Mouse (Mus musculus) NIH3T3 (cell line): ENCODE measurements around the gene H60b.
"Not testable (repeated sequence)": the region's sequence is repeated elsewhere in the genome, so short reads cannot be mapped to it uniquely, and the experiment has no call there.

Experiments
- DNase-seq: peaks from one replicate; pipeline ENCODE4 v3.0.0-alpha.2; 2012; ENCODE audit warnings: low read depth

The H60b gene

DNA sequence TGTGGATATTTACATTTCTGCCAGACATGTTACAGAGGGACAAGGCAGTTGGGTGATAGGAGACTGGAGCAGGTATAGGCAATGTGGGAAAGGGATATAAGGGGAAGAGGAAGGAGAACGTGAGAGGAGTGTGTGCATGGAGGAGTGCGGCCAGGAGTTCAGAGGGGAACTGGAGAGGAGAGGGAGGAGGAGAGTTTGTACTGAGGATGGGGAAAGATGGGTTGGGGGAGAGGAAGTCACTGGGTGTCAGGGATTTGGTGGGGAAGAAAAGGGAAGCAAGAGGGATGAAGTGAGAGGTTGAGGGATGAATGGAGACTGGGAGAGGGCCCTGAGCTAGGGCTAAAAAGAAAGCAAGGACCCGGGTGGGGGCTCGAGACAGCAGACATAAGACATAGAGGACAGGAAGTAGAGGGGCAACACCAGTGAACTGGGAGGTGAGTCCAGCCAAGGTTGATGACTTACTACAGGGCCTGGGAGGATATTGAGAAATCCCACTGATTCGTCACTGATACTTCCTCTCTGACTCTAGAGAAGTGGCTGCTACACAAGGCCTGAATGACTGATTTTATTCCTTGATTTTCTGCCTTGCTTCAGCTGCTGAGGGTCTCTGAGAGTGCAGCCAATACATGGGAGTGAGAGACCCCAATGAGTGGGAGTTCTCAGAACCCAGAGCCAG lies 7.1 kb downstream of the H60b start:
- DNase-seq: not testable (repeated sequence)

DNA sequence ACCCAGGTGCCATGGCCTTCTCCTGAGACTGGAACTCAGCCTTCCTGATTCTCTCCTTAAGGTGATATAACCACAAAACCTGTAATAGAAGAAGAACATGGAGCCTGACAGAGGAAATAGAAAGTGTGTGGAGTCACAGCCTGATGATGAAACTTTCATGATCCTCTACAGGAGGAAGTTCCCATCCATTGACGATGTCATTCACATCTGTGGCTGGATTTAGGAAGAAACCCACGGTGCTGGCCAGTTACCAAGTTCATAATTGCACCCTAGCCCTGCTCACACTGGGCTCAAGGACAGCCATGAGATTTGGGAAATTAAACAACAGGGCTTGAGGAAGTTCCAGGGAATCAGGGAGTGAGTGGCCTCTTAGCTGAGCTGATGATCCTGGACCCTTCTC lies 7.6 kb downstream of the H60b start:
- not testable (repeated sequence) for DNase-seq

- DNase-seq: not testable (repeated sequence)
Measured at GRCm38 (mm10) chr10:22167061-22167460, 8.7 kb downstream of the H60b start.

DNA sequence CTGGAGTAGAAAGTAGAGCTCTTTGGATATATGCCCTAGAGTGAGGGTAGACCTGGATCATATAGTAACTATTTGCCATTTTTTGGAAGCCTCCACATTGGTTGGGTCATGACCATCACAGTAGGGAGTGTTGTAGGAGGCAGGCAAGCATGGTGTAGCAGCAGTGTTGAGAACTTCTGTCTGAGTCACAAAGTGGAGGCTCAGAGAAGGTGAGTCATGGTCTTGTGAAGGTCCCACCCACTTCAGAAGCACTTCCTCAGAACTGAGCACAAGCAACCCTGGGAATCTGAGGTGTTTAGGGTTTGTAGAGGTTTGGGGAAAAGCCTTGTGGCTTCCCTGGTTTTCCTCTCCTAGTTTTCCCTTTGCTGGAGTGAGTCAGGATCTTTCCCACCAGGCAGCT lies 10.7 kb downstream of the H60b start:
- not testable (repeated sequence) for DNase-seq

DNA sequence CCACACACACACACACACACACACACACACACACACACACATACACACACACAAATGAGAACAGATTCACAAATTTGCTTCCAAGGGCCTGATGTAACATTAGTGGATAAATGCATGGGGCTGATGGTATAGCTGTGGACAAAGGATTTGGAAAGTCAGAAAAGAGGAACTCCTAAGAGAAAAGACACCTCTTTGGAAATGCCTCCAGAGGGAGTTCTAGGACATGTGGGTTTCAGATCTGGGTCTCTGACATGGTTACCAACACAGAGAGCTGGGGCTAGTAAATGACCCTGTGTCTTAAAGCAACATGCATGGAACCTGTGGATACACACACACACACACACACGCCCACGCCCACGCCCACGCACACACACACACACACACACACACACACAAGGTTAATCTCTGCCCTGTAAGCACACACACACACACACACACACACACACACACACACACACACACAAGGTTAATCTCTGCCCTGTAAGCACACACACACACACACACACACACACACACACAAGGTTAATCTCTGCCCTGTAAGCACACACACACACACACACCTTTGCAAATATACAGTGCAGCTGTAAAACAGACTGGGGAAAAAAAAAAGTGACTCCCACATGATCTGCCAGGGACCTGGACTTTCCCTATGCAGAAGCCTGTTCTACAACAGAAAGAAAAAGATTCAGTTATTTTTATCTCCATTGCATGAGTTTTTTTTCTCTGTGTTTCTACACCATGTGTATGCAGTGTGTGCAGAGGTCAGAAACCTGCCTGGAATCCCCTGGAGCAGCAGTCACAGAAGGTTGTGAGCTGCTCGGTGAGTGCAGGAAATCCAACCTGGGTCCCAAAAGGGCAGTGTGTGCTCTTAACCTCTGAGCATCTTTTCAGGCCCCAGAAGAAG lies 14.3 kb downstream of the H60b start:
- not testable (repeated sequence) for DNase-seq

DNA sequence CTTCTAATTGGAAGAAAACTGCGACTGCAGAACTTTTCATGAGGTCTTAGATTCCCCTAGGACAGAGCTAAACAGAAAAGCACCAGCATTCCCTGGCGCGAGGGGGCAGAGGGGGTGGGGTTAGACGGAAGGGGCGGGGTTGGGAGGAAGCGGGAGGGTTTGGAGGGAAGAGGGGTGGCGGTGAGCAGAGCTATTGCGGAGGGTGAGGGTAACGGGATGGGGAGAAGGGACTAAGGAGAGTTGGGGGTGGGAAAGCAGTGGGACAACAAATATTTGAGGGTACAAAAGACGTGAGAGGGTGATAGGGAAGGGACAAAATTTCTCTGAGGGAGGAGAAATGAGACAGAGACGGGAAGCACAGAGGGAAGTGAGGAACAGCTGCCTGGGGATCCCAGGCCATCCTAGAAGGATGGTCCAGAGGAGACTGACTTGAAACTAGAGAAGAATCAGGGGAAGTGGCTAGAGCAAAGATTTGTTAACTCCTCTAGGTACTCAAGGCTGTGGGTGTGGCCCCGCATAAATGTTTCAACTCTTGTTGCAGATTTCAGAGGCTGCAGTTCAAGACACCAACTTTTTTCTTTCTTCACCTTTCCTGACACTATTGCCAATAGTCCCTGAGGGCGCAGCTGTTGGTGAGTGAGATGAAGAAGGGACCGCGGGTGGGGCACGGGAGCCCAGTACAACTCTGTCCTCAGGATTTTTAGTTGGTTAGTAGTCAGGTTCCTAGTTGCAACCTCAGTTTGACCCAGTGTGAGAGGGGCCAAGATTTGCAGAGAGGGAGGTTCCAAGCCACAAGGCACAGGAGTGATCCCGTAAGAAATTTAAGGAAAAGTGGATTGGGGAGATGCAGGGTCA lies 15.2 kb downstream of the H60b start:
- DNase-seq: not testable (repeated sequence)

GRCm38 (mm10) chr10:22174190-22174487 lies 15.8 kb downstream of the H60b start:
- not testable (repeated sequence) for DNase-seq

DNA sequence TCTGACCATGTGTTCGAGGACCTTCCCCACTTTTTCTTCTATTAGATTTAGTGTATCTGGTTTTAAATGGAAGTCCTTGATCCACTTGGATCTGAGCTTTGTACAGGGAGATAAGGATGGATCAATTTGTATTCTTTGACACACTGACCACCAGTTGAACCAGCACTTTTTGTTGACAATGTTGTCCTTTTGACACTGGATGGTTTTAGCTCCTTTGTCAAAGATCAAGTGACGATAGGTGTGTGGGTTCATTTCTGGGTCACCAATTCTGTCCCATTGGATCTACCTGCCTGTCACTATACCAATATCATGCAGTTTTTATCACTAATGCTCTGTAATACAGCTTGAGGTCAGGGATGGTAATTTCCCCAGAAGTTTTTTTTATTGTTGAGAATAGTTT lies 18.1 kb downstream of the H60b start:
- DNase-seq: not testable (repeated sequence)

DNA sequence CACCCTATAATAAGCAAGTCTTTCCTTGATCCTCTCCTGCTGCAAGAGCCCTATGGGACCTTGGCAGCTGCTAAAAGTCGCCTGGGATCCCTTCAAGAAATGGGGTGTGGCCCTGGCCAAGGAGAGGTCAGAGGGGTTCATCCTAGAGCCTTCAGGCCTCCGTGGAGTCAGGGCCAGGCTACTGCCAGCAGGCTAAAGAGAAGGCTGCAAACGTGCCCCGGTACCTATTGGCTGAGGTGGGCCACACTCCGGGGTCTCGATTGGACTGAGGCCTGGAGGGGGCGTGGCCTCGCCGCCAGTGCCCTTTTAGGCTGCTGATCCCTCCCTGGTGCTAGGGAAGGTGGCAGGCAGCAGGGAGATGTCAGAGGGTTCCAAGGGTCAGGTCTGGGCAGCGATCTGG lies 32.6 kb downstream of the H60b start:
- not testable (repeated sequence) for DNase-seq

- DNase-seq: not testable (repeated sequence)
Measured at GRCm38 (mm10) chr10:22201352-22201751, 43.0 kb downstream of the H60b start.

GRCm38 (mm10) chr10:22202784-22203583 lies 44.6 kb downstream of the H60b start:
- not testable (repeated sequence) for DNase-seq

- DNase-seq: not testable (repeated sequence)
Measured at GRCm38 (mm10) chr10:22206443-22206842, 48.1 kb downstream of the H60b start.

- peak; percentile 87 for DNase-seq
Measured at GRCm38 (mm10) chr10:22212012-22212696, 53.8 kb downstream of the H60b start.

DNA sequence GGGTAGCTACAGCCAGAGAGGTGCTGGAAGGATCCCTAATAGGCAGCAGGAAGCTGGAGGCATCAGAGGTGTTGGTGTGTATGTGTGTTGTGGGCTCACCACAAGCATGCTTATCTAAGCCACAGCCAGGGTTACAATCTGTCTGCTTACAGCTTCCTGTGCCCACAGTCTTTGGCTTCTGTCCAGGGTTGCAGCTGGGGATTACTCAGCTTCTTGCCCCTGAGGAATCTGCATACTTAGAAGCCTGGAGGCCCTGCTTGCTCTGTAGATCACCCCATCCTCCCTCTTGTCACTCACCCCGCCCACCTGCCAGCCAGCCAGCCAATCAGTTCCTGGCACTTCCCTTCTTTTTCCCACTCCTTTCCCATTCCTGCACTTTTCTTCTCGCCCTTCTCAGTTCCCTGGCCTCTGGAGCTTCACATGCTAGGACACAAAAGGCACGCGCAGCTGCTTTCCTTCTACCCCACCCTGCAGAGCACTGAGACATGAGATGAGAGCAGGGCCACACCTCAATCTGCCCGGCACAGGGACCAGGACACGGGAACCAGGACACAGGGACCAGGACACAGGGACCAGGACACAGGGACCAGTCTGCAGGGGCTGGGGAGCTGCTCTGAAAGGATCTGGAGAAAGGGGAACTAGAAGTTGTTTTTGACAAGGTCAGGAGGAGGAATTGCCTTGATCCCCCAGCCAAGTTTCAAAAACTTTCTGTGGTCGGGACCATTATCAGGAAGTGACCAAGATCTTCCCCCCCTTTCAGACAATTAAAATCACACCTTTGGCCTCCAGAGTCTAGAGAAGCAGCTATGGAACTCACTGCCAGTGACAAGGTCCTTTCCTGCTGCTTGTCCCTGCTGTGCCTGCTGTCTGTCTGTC lies 65.3 kb downstream of the H60b start:
- DNase-seq: not testable (repeated sequence)

- DNase-seq: no peak
Measured at GRCm38 (mm10) chr10:22265060-22265459, 106.7 kb downstream of the H60b start.

DNA sequence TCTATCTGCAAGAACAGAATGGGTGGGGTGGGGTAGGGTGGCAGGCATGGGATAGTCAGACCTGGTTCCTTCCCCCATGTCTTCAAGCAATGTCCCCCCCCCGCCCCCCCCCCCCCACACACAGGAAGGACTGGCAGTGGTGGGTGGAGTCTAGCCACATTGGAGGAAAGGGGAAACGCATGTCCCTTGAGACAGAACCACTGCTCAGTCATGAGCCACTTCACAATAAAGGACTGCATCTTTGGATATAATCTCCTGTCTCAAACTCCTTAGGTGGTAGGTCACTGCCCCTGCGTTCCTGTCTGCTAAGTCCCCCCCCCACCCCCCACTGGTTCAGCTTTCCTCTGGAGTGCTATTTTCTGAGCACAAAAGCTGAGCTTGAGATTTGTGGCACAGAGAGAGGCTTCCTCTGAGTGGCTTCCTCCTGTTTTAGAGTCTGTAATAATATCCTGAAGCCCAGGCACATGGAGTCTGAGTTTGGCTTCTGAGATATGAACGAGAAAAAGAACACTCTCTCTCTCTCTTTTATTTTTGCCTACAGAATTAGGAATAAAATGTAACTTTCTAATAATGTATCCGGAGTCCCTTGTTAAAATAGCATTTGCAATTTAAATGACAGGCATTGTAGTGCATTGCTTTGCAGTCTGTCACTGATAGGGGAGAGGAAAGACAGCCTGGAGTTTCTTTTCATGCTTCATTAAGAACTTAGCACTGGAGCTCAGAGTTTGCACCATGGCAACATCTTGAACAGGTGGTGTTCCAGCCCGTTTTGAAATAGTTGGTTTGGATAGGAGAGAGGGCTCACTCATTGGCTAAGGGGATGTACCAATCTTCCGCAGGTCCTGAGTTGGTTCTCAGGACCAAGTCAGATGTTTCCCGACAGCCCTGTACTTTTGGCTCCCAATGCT lies 112.7 kb downstream of the H60b start:
- DNase-seq: not testable (repeated sequence)

- not testable (repeated sequence) for DNase-seq
Measured at GRCm38 (mm10) chr10:22272914-22273683, 114.7 kb downstream of the H60b start.

GRCm38 (mm10) chr10:22273684-22274305 lies 115.4 kb downstream of the H60b start:
- DNase-seq: no peak
